Mouse (Mus musculus): ENCODE measurements at regions not wholly inside any gene's neighbourhood (a gene's known extent, or its start where the extent isn't known, plus 50 kb on each side); places are given as distances from the start of the nearest gene placed in this dataset.

GRCm38 (mm10) chr5:29142957-29143356 is 52.8 kb upstream of the Rnf32 start:
- DNase-seq (ENCODE audit: low read depth, low spot score): no peak

- no peak for DNase-seq (ENCODE audit: low read depth, low spot score)
These were observed 53.3 kb upstream of the Rnf32 start for GRCm38 (mm10) chr5:29142502-29142901.

GRCm38 (mm10) chr5:29137481-29137880 is 58.3 kb upstream of the Rnf32 start:
- DNase-seq (ENCODE audit: low read depth, low spot score): no peak

GRCm38 (mm10) chr5:29132261-29132660 is 63.5 kb upstream of the Rnf32 start:
- DNase-seq (ENCODE audit: low read depth, low spot score): no peak

GRCm38 (mm10) chr5:29131762-29132161 is 64.0 kb upstream of the Rnf32 start:
- DNase-seq (ENCODE audit: low read depth, low spot score): no peak

GRCm38 (mm10) chr5:29129724-29130123 is 66.1 kb upstream of the Rnf32 start:
- DNase-seq (ENCODE audit: low read depth, low spot score): no peak

GRCm38 (mm10) chr5:29116942-29117341 is 78.8 kb upstream of the Rnf32 start:
- DNase-seq (ENCODE audit: low read depth, low spot score): no peak

GRCm38 (mm10) chr5:29112531-29112930 is 83.3 kb upstream of the Rnf32 start:
- DNase-seq (ENCODE audit: low read depth, low spot score): no peak

- DNase-seq (ENCODE audit: low read depth, low spot score): no peak
These were observed 88.5 kb upstream of the Rnf32 start for GRCm38 (mm10) chr5:29107276-29107675.

GRCm38 (mm10) chr5:29083288-29083687 is 112.5 kb upstream of the Rnf32 start:
- no peak for DNase-seq (ENCODE audit: low read depth, low spot score)

GRCm38 (mm10) chr5:29054393-29054792 is 141.4 kb upstream of the Rnf32 start:
- no peak for DNase-seq (ENCODE audit: low read depth, low spot score)

GRCm38 (mm10) chr5:29036636-29037035 is 159.2 kb upstream of the Rnf32 start:
- no peak for DNase-seq (ENCODE audit: low read depth, low spot score)

GRCm38 (mm10) chr5:29033462-29033997 is 162.3 kb upstream of the Rnf32 start:
- no peak for DNase-seq (ENCODE audit: low read depth, low spot score)

- no peak for DNase-seq (ENCODE audit: low read depth, low spot score)
These were observed 165.3 kb upstream of the Rnf32 start for GRCm38 (mm10) chr5:29030525-29030924.

GRCm38 (mm10) chr5:29029957-29030356 is 165.8 kb upstream of the Rnf32 start:
- no peak for DNase-seq (ENCODE audit: low read depth, low spot score)

GRCm38 (mm10) chr5:29025045-29025444 is 170.7 kb upstream of the Rnf32 start:
- no peak for DNase-seq (ENCODE audit: low read depth, low spot score)

GRCm38 (mm10) chr5:28992796-28993195 is 203.0 kb upstream of the Rnf32 start:
- no peak for DNase-seq (ENCODE audit: low read depth, low spot score)

GRCm38 (mm10) chr5:28979932-28980331 is 215.9 kb upstream of the Rnf32 start:
- DNase-seq (ENCODE audit: low read depth, low spot score): no peak

GRCm38 (mm10) chr5:28970404-28970803 is 225.4 kb upstream of the Rnf32 start:
- DNase-seq (ENCODE audit: low read depth, low spot score): no peak

- no peak for DNase-seq (ENCODE audit: low read depth, low spot score)
These were observed 240.8 kb upstream of the Rnf32 start for GRCm38 (mm10) chr5:28955036-28955435.

- no peak for DNase-seq (ENCODE audit: low read depth, low spot score)
These were observed 248.3 kb upstream of the Rnf32 start for GRCm38 (mm10) chr5:28947465-28947864.

- no peak for DNase-seq (ENCODE audit: low read depth, low spot score)
These were observed 252.0 kb upstream of the Rnf32 start for GRCm38 (mm10) chr5:28943571-28944316.

- no peak for DNase-seq (ENCODE audit: low read depth, low spot score)
These were observed 254.8 kb upstream of the Rnf32 start for GRCm38 (mm10) chr5:28940972-28941371.

Measured in retina, postnatal 7 days (tissue).